ENCODE assay signal across 8 mouse cellular contexts in the genomic region with DNA sequence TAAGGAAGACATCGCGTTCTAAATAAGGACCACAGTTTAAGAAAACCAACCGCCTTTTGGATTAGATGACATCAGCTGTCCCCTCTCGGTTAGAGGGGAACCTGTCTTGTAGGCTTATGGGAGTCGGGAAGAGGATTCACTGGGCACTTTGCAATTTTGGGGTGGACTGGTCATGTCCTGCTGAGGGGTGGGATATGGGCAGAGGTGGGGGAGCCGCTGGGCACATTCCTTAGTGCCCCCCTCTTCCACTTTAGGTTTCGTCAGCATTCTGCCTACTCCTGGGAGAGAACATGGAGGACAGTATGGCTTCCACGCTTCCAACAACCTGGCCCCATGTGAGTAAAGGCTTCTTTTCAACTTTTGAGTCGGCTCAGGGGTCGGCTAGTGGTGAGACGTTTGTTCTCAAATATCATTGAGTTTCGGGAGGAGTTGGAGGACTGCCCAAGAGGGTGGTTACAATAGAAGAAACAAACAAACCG. TPM values are rescaled to one million over a fixed set of nuclear protein-coding genes. Genes with fewer than 3 reads are reported as not detected.
DNase-seq lines count a peak whose midpoint lies in the region; ATAC-seq and TF ChIP-seq lines count a peak whose summit lies in the region.

No protein-coding gene starts in this region.

- peak overlapping the region; percentile 87 for H3K9ac ChIP-seq in liver, embryonic 14.5 days (replicated peaks)
- H3K9ac ChIP-seq in neural tube, embryonic 13.5 days = peak overlapping the region; percentile 74

- no peaks in the 10 kb centered on the region; the same call in 1 of the 2 replicates for H3K9me3 ChIP-seq in liver, embryonic 14.5 days (ENCODE audit: control insufficient read depth, low read length)
- H3K9me3 ChIP-seq in neural tube, embryonic 13.5 days = peaks cover 46% of the 10 kb centered on the region

- peak; percentile 19 for ATAC-seq in inflammation-experienced regulatory T-cells, adult 6 months
- ATAC-seq in liver, embryonic 14.5 days (ENCODE audit: insufficient read depth) = peak; percentile 20; the same call in 1 of the 2 replicates
- peak; percentile 66 for ATAC-seq in neural tube, embryonic 13.5 days (ENCODE audit: low read depth)

- no peak for TF ChIP-seq CTCF in layer of hippocampus, adult 2 months (conservative IDR thresholded peaks at IDR 0.05)
- TF ChIP-seq CTCF in liver, embryonic 14.5 days (IDR thresholded peaks at IDR 0.05; ENCODE audit: low read depth) = no peak

- H3K4me2 ChIP-seq in liver, embryonic 14.5 days (ENCODE audit: low read depth) = peak overlapping the region; percentile 92
- H3K4me2 ChIP-seq in neural tube, embryonic 13.5 days = peak overlapping the region; percentile 54

- no peak for DNase-seq in layer of hippocampus, adult 2 months (ENCODE audit: low spot score in 2 of 2)
- DNase-seq in layer of hippocampus, postnatal 36 days = no peak
- DNase-seq in ZHBTc4 (ENCODE audit: low read depth, low spot score) = peak; percentile 15
- peak; percentile 8 for DNase-seq in fibroblast of lung, adult 2 months (ENCODE audit: low read depth)
- DNase-seq in liver, embryonic 14.5 days (ENCODE audit: low read depth in 3 of 3, low spot score in 3 of 3) = no peak
- DNase-seq in spleen, postnatal 14 days (ENCODE audit: low spot score in 2 of 2) = no peak

- peak overlapping the region; percentile 89 for H3K27ac ChIP-seq in layer of hippocampus, adult 2 months
- peak overlapping the region; percentile 39 for H3K27ac ChIP-seq in liver, embryonic 14.5 days
- H3K27ac ChIP-seq in neural tube, embryonic 13.5 days (replicated peaks) = peak overlapping the region; percentile 53; the same call in 1 of the 2 replicates

- 26% methylated on average over 13 of the region's 13 CpGs for WGBS in liver, embryonic 14.5 days (ENCODE audit: insufficient replicate concordance)
- 41% methylated on average over 13 of the region's 13 CpGs for WGBS in neural tube, embryonic 13.5 days

- no peaks in the 10 kb centered on the region for H3K27me3 ChIP-seq in liver, embryonic 14.5 days (ENCODE audit: control insufficient read depth, insufficient read depth, low read length)
- H3K27me3 ChIP-seq in neural tube, embryonic 13.5 days = no peaks in the 10 kb centered on the region

- peaks cover 2 to 7% of the 10 kb centered on the region in 2 experiments for H3K4me1 ChIP-seq in liver, embryonic 14.5 days (replicated peaks; ENCODE audit: control insufficient read depth in 2 of 2, insufficient read depth in 2 of 2, low read length in 1 of 2)
- 0 out of 2 replicates have a peak, but pooled peaks cover 2% of the 10 kb centered on the region for H3K4me1 ChIP-seq in neural tube, embryonic 13.5 days (replicated peaks)

- no peak for TF ChIP-seq EP300 in liver, embryonic 14.5 days (IDR thresholded peaks at IDR 0.05; ENCODE audit: low read depth)

- peaks cover 22% of the 10 kb centered on the region for H3K36me3 ChIP-seq in liver, embryonic 14.5 days (replicated peaks; ENCODE audit: control insufficient read depth, insufficient read depth, low read depth)
- H3K36me3 ChIP-seq in neural tube, embryonic 13.5 days = peaks cover 41% of the 10 kb centered on the region

- H3K4me3 ChIP-seq in layer of hippocampus, adult 2 months = peak overlapping the region; percentile 77
- H3K4me3 ChIP-seq in liver, embryonic 14.5 days (ENCODE audit: insufficient read depth in 1 of 2, low read depth in 2 of 2, low read length in 2 of 2) = peak overlapping the region; percentile 87 to 92
- H3K4me3 ChIP-seq in neural tube, embryonic 13.5 days = peak overlapping the region; percentile 49

RNA-seq across cellular contexts. Expression of a gene that starts 0.7 kb away (rescaled TPM):
- 10 to 100 TPM; 14.5 to 15.8 TPM for total RNA-seq in layer of hippocampus, adult 2 months (2021)
- total RNA-seq in layer of hippocampus, postnatal 36 days (2021) = 10 to 100 TPM; 13.6 to 14.7 TPM
- 10 to 100 TPM; 62.9 to 99.3 (median 85.2) TPM for polyA plus RNA-seq in inflammation-experienced regulatory T-cells, adult 6 months (2017; shearing (Covaris generic))
- polyA plus RNA-seq in liver, embryonic 14.5 days (2012; rRNA removed) = 2.7 and 4.4 TPM in 2 replicates
- polyA plus RNA-seq in liver, embryonic 14.5 days (2014; fragmentation: Nextera tagmentation; extraction: Ambion mirVana) = 8.5 and 12.0 TPM in 2 replicates
- polyA plus RNA-seq in neural tube, embryonic 13.5 days (2015; fragmentation: Nextera tagmentation; extraction: Ambion mirVana) = 26.1 and 33.1 TPM in 2 replicates

RNA-seq across cellular contexts. Expression of a gene that starts 16.6 kb away (rescaled TPM):
- total RNA-seq in layer of hippocampus, adult 2 months (2021) = 10 to 100 TPM; 23.2 to 23.6 TPM
- 10 to 100 TPM; 22.9 to 27.8 TPM for total RNA-seq in layer of hippocampus, postnatal 36 days (2021)
- 10 to 100 TPM; 13.5 to 25.4 (median 19.3) TPM for polyA plus RNA-seq in inflammation-experienced regulatory T-cells, adult 6 months (2017; shearing (Covaris generic))
- 1.7 and 2.6 TPM in 2 replicates for polyA plus RNA-seq in liver, embryonic 14.5 days (2012; rRNA removed)
- polyA plus RNA-seq in liver, embryonic 14.5 days (2014; fragmentation: Nextera tagmentation; extraction: Ambion mirVana) = 1.4 and 1.5 TPM in 2 replicates
- polyA plus RNA-seq in neural tube, embryonic 13.5 days (2015; fragmentation: Nextera tagmentation; extraction: Ambion mirVana) = 34.3 and 35.5 TPM in 2 replicates

RNA-seq across cellular contexts. Expression of a gene that starts 31.8 kb away (rescaled TPM):
- 10 to 100 TPM; 24.8 to 25.0 TPM for total RNA-seq in layer of hippocampus, adult 2 months (2021)
- total RNA-seq in layer of hippocampus, postnatal 36 days (2021) = 10 to 100 TPM; 23.2 to 25.2 TPM
- 1 to 10 TPM in 2 of 3 experiments, under 1 TPM in 1; 0.63 to 1.3 (median 1.1) TPM for polyA plus RNA-seq in inflammation-experienced regulatory T-cells, adult 6 months (2017; shearing (Covaris generic))
- polyA plus RNA-seq in liver, embryonic 14.5 days (2012; rRNA removed) = 0.34 and 0.39 TPM in 2 replicates
- 0.16 and 0.37 TPM in 2 replicates for polyA plus RNA-seq in liver, embryonic 14.5 days (2014; fragmentation: Nextera tagmentation; extraction: Ambion mirVana)
- polyA plus RNA-seq in neural tube, embryonic 13.5 days (2015; fragmentation: Nextera tagmentation; extraction: Ambion mirVana) = 16.7 and 18.5 TPM in 2 replicates

RNA-seq across cellular contexts. Expression of a gene that starts 45.7 kb away (rescaled TPM):
- total RNA-seq in layer of hippocampus, adult 2 months (2021) = 1 to 10 TPM; 6.7 to 6.8 TPM
- total RNA-seq in layer of hippocampus, postnatal 36 days (2021) = 1 to 10 TPM; 7.7 to 9.0 TPM
- polyA plus RNA-seq in inflammation-experienced regulatory T-cells, adult 6 months (2017; shearing (Covaris generic)) = 1 to 10 TPM; 1.1 to 1.6 (median 1.6) TPM
- polyA plus RNA-seq in liver, embryonic 14.5 days (2012; rRNA removed) = 0.49 and 0.54 TPM in 2 replicates
- polyA plus RNA-seq in liver, embryonic 14.5 days (2014; fragmentation: Nextera tagmentation; extraction: Ambion mirVana) = 0.39 and 1.0 TPM in 2 replicates
- 7.6 and 8.8 TPM in 2 replicates for polyA plus RNA-seq in neural tube, embryonic 13.5 days (2015; fragmentation: Nextera tagmentation; extraction: Ambion mirVana)

Comparison
In these comparisons a context has a peak if more than half of its experiments do, and no peak if none do; other contexts are left out.
1. DNase-seq: peak in ZHBTc4 (single experiment) and fibroblast of lung, adult 2 months (single experiment); none in layer of hippocampus, adult 2 months (0 of 2), layer of hippocampus, postnatal 36 days (0 of 2), liver, embryonic 14.5 days (0 of 3) and spleen, postnatal 14 days (0 of 2).
2. H3K27ac ChIP-seq: peak in every context shown above with its lines; median percentile 89 in layer of hippocampus, adult 2 months; 53 in neural tube, embryonic 13.5 days; 39 in liver, embryonic 14.5 days.
3. Peak in every context shown above with its lines, with median percentiles within 50 percentile points of each other: H3K4me3 ChIP-seq and ATAC-seq.